Mouse (Mus musculus) midbrain, embryonic 10.5 days (tissue): ENCODE data around the gene Scp2. TPM values are rescaled to one million over a fixed set of nuclear protein-coding genes. Genes with fewer than 3 reads are reported as not detected.

Source experiments
- DNase-seq: peaks from one replicate; pipeline ENCODE4 v3.0.0-alpha.2; 2017; ENCODE audit warnings: low spot score
- H3K27ac ChIP-seq: fragments of 300-500 bp; sonication (generic); replicated peaks from 2 replicates; pipeline ENCODE4 v1.5.1; 2016; ENCODE audit warnings: mild to moderate bottlenecking
- H3K27me3 ChIP-seq: fragments of 300-500 bp; sonication (generic); 2 replicates; pipeline ENCODE4 v1.6.1; 2016; ENCODE audit warnings: low read depth, mild to moderate bottlenecking; ENCODE audit not compliant: poor library complexity, severe bottlenecking
- H3K36me3 ChIP-seq: fragments of 300-500 bp; sonication (generic); 2 replicates; pipeline ENCODE4 v1.6.1; 2016; ENCODE audit warnings: mild to moderate bottlenecking, moderate library complexity
- H3K4me1 ChIP-seq: fragments of 300-500 bp; sonication (generic); 2 replicates; pipeline ENCODE4 v1.6.1; 2016
- H3K4me3 ChIP-seq: fragments of 300-500 bp; sonication (generic); 2 replicates; pipeline ENCODE4 v1.5.1; 2016; ENCODE audit warnings: mild to moderate bottlenecking, moderate library complexity
- H3K9me3 ChIP-seq: fragments of 300-500 bp; sonication (generic); replicated peaks from 2 replicates; pipeline ENCODE4 v1.6.1; 2016; ENCODE audit warnings: mild to moderate bottlenecking
- WGBS: fragments of 180-500 bp; shearing (Covaris S2); methylation state at CpG from one replicate; pipeline ENCODE4 v1.1.7; 2016; 5-methylcytosine and 5-hydroxymethylcytosine counted together
- microRNA-seq: library from miRNA; unstranded; fragments of <30 nt; microRNA quantifications from one replicate; pipeline ENCODE4, GENCODE M21; 2017
- polyA plus RNA-seq: library from polyadenylated mRNA; unstranded; fragments of >200 nt; fragmentation: Nextera tagmentation; extraction: Ambion mirVana; gene quantifications from 2 replicates; pipeline ENCODE4 v1.2.1, GENCODE M21; 2016

Gene Scp2
- polyA plus RNA-seq, 1 experiment from 2014 or later, result 200 TPM

GRCm38 (mm10) chr4:107996418-107996986, 148.3 kb downstream of the Scp2 start:
- Histone ChIP-seq H3K27ac (no peak overlapping the region), H3K4me3 (no peak overlapping the region), H3K36me3 (no peaks in the 10 kb centered on the region), H3K27me3 (peaks cover 22% of the 10 kb centered on the region), H3K9me3 (0 out of 2 replicates have a peak, but pooled peaks cover 4% of the 10 kb centered on the region), H3K4me1 (peaks cover 18% of the 10 kb centered on the region)
- 95% methylated on average over 9 of the region's 9 CpGs for WGBS
- DNase-seq, result no peak

GRCm38 (mm10) chr4:107995727-107996126, 149.1 kb downstream of the Scp2 start:
- Histone ChIP-seq H3K36me3 (no peaks in the 10 kb centered on the region), H3K27me3 (peaks cover 29% of the 10 kb centered on the region), H3K4me1 (peaks cover 24% of the 10 kb centered on the region), H3K4me3 (no peak overlapping the region), H3K9me3 (0 out of 2 replicates have a peak, but pooled peaks cover 4% of the 10 kb centered on the region), H3K27ac (no peak overlapping the region)
- no peak for DNase-seq
- 87% methylated on average over 6 of the region's 6 CpGs for WGBS

GRCm38 (mm10) chr4:107995011-107995410, 149.8 kb downstream of the Scp2 start:
- 0 out of 2 replicates have a peak, but pooled peaks cover 4% of the 10 kb centered on the region for H3K9me3 ChIP-seq
- peaks cover 34% of the 10 kb centered on the region for H3K27me3 ChIP-seq
- WGBS, result 92% methylated on average over 6 of the region's 6 CpGs
- peaks cover 24% of the 10 kb centered on the region for H3K4me1 ChIP-seq
- no peak overlapping the region for H3K27ac ChIP-seq
- H3K4me3 ChIP-seq, result no peak overlapping the region
- no peak for DNase-seq
- no peaks in the 10 kb centered on the region for H3K36me3 ChIP-seq

Small RNAs within 50 kb of the gene (microRNA-seq; reads per million reads assigned to microRNA genes)
- not detected for gene Mir6397

Other genes with a start within 250 kb of the Scp2 start
- 37.4 and 39.1 TPM in 2 replicates for gene Cpt2, start 221.4 kb downstream of the Scp2 start, polyA plus RNA-seq
- gene Slc1a7, start 176.7 kb downstream of the Scp2 start, polyA plus RNA-seq, result 0.07 TPM in 1 of 2 replicates, not detected in the other
- 0.10 and 0.12 TPM in 2 replicates for gene Podn, start 48.6 kb downstream of the Scp2 start, polyA plus RNA-seq
- gene Echdc2, start 20.4 kb upstream of the Scp2 start, polyA plus RNA-seq, result 16.4 and 18.3 TPM in 2 replicates
- 0.05 TPM in 1 of 2 replicates, not detected in the other for gene Zyg11a, start 73.0 kb upstream of the Scp2 start, polyA plus RNA-seq
- gene Zyg11b, start 156.1 kb upstream of the Scp2 start, polyA plus RNA-seq, result 13.2 and 18.5 TPM in 2 replicates
- gene Coa7, start 183.1 kb upstream of the Scp2 start, polyA plus RNA-seq, result 66.1 and 76.5 TPM in 2 replicates
- 2.2 and 2.6 TPM in 2 replicates for gene Shisal2a, start 238.4 kb upstream of the Scp2 start, polyA plus RNA-seq